Mouse (Mus musculus): ENCODE measurements around the gene Frmd5.
"Not testable (repeated sequence)": the region's sequence is repeated elsewhere in the genome, so short reads cannot be mapped to it uniquely, and the experiment has no call there.

Gene Frmd5

GRCm38 (mm10) chr2:121575741-121576201 lies 231.1 kb downstream of the Frmd5 start:
- DNase-seq (ENCODE audit: low spot score in 2 of 2), result no peak

DNA sequence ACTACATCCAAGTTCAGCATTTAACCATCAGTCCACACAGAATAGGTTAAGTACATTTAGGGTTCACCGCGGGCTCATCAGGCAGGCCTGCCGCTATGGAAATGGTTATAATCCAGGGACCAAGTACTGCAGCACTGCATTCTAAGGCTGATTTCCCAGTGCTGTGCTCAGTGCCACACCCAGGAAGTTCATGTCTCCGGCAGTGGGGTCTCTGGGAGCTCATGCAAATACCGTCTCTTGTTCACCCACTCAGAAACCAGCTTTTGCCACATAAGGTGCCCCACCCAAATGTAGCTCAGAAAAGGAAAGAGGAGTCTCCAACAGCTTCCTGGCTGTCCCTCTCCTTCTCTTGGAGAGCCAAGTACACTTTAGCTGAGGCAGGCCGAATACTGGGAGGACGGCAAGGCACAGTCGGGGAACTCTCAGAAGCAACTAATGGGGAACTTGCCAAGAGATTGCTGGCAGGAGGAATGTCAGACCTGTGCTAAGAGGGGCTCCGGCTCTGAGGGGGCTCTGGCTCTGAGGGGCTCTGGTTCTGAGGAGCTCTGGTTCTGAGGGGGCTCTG lies 232.7 kb downstream of the Frmd5 start:
- no peak for DNase-seq (ENCODE audit: low spot score in 2 of 2)

DNA sequence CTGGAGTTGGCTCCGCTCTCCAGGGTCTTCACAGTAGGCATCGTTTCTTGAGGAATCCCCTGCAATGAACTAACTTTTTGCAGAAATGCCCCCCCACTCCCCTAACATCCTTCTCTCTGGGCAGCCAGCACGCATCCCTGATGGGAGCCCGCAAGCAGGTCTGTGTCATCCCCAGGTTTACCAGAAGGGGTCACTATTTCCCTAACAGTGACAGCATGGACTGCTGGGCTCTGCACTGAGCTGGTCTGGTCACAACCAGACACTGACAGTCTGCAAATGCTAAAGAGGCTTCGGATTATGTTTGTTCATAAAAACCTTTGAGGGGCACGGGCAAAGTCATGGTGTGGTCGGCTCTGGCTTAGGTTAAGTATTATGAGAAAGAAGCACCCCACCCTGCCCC lies 235.1 kb downstream of the Frmd5 start:
- peak; percentile 27 to 71 for DNase-seq (ENCODE audit: low spot score in 2 of 2)

DNA sequence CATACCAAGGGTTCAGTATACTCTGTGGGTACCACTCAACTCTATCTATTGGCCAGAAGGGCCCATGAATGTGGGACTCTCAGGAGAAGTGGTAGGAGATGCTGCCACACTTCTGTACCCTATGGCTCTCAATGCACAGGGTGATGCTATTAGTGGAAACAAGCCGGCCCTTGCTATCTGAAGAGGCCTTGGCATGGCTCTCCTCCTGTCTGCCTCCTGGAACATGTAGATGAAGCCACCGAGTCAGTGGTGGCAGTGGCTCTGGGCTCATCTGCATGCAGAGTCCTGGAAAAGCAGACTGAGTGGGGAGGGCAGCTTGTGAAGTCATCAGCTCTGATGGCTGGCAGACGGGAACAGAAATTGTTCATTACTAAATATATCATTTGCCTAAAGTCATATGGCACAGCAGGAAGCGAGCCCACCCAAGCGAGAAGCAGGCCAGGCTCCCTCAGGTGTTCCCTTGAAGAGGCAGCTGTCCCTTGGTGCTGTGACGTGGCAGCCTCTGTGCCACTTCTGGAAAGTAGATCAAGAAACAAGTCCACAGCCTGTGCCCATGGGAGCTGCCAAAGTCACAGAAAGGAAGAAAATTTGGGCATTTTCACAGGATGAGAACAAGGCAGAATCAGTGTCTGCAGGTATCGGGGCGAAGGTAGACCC lies 235.8 kb downstream of the Frmd5 start:
- DNase-seq (ENCODE audit: low spot score in 2 of 2), result no peak

- DNase-seq (ENCODE audit: low spot score in 2 of 2), result no peak
Observed at GRCm38 (mm10) chr2:121570049-121570448, 236.8 kb downstream of the Frmd5 start.

- DNase-seq (ENCODE audit: low spot score in 2 of 2), result no peak
Observed at GRCm38 (mm10) chr2:121565911-121566310, 241.0 kb downstream of the Frmd5 start.

GRCm38 (mm10) chr2:121563117-121563516 lies 243.8 kb downstream of the Frmd5 start:
- DNase-seq (ENCODE audit: low spot score in 2 of 2), result no peak

DNA sequence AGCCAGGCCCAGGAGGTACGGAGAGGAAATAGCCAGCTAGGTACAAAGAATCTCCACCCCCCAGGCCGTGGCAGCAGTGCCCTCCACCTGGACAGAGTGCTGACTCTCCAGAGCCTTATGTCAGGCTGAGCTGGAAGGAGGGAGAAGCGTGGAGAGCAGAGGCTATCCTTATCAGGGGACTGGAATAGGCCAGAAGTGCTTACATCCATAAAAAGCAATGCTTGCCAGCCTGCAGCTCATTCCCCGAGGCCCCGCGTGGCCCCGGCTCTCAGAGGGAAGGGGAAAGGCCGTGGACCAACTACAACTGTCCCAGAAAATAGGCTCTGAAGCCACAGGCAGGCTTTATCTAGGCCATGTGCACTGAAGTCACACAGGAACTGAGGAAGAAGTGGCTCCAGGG lies 255.6 kb downstream of the Frmd5 start:
- DNase-seq (ENCODE audit: low spot score in 2 of 2), result no peak

GRCm38 (mm10) chr2:121549630-121550029 lies 257.3 kb downstream of the Frmd5 start:
- DNase-seq (ENCODE audit: low spot score in 2 of 2), result no peak

- DNase-seq (ENCODE audit: low spot score in 2 of 2), result no peak
Observed at GRCm38 (mm10) chr2:121544829-121545228, 262.1 kb downstream of the Frmd5 start.

DNA sequence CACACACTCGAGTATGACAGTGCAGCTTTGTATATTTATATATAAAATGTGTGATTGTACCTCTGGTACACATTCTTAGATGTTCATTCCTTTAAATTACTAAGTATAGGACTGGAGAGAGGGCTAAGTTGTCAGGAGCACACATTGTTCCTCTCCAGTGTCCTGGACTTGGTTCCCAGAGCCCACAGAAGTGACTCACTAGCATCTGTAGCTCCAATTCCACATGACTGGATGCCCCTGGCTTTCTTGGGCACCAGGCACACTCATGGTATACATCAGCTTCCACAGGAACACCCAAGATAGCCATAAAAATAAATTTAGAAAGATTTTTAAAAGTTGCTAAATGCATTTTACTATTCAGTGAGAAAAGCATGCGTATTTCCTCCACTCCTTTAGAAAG lies 281.8 kb downstream of the Frmd5 start:
- no peak for DNase-seq (ENCODE audit: low spot score in 2 of 2)

GRCm38 (mm10) chr2:121522830-121523229 lies 284.1 kb downstream of the Frmd5 start:
- DNase-seq (ENCODE audit: low spot score in 2 of 2), result not testable (repeated sequence)

- no peak for DNase-seq (ENCODE audit: low spot score in 2 of 2)
Observed at GRCm38 (mm10) chr2:121522006-121522405, 284.9 kb downstream of the Frmd5 start.

- DNase-seq (ENCODE audit: low spot score in 2 of 2), result not testable (repeated sequence)
Observed at GRCm38 (mm10) chr2:121518711-121519110, 288.2 kb downstream of the Frmd5 start.

GRCm38 (mm10) chr2:121518106-121518505 lies 288.8 kb downstream of the Frmd5 start:
- no peak for DNase-seq (ENCODE audit: low spot score in 2 of 2)

- no peak for DNase-seq (ENCODE audit: low spot score in 2 of 2)
Observed at GRCm38 (mm10) chr2:121514211-121514610, 292.7 kb downstream of the Frmd5 start.

- not testable (repeated sequence) for DNase-seq (ENCODE audit: low spot score in 2 of 2)
Observed at GRCm38 (mm10) chr2:121512991-121513765, 293.7 kb downstream of the Frmd5 start.

GRCm38 (mm10) chr2:121511401-121511800 lies 295.5 kb downstream of the Frmd5 start:
- no peak for DNase-seq (ENCODE audit: low spot score in 2 of 2)

GRCm38 (mm10) chr2:121509584-121509983 lies 297.3 kb downstream of the Frmd5 start:
- DNase-seq (ENCODE audit: low spot score in 2 of 2), result peak; percentile 39 to 42

DNA sequence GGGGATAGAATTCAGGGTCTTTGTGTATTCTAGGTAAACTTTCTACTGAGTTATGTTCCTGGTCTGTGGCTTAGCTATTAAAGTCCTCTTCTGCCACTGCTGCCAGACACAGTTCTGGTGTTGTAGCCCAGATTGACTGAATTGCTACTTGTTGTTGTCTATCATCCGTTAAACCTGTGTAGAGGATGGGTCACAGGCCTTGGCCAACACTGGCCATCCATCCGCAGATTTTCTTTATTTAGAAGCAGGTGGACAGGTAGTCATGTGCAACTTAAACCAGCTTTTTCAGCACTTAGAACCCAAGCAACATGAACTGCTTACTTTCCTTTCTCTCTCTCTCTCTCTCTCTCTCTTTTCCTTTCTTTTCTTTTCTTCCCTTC lies 298.9 kb downstream of the Frmd5 start:
- no peak for DNase-seq (ENCODE audit: low spot score in 2 of 2)

DNA sequence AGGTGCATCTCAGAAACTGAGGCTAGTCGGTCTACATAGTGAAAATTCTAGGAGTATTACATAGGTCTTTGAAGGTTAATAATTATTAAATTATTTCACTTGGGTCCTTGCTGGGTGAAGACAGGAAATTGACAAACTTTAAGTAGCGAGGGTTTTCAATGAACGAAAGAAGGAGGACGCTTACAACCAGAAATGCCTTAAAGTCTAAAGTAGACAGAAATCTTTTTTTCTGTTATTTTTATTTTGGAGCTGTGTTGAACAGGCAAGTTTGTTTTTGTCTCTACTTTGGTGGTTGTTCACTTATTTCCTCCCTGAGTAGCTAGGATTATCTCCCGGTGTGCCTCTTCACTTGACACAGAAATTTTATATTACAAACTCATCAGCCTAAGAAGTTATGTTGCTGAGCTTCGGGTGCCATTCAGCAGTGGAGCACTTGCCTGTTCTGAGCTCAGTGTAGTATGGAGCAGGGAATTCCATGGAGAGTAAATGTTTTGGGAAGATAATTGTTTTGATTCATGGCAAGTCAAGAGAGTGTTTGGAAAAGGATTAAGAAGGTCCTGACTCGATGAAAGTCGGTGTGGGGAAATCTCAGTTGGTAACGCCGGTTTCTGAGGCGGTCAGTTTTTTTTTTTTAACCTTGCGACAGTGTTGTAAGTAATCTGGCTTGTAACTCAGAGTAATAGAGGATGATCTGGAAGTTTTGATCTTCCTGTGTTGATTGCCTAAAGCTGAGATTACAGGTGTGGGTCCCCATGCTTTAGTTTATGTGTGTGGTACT lies 299.5 kb downstream of the Frmd5 start:
- DNase-seq (ENCODE audit: low spot score in 2 of 2), result no peak
